Comparison of ENCODE assay signal across 8 mouse cellular contexts in genomic region chr17:8799914-8800420, GRCm38 (mm10).
DNase-seq lines count a peak whose midpoint lies in the region; ATAC-seq and TF ChIP-seq lines count a peak whose summit lies in the region.

No protein-coding gene starts in this region.

- intact Hi-C loops in gastrocnemius, postnatal 36 days (cut with DNase I), result loop anchor here (5.0 to 10.0 kb wide), 2 partner anchors 132 to 335 kb away; no protein-coding TSS in a partner anchor

- 1% methylated on average over 15 of the region's 15 CpGs for WGBS in hindbrain, embryonic 11.5 days
- WGBS in midbrain, embryonic 11.5 days, result 3% methylated on average over 15 of the region's 15 CpGs

- H3K27ac ChIP-seq in brown adipose tissue, adult 24 weeks (replicated peaks; ENCODE audit: low read depth, low read length), result no peak overlapping the region
- H3K27ac ChIP-seq in hindbrain, embryonic 11.5 days (ENCODE audit: low read depth, low read length), result no peak overlapping the region
- no peak overlapping the region for H3K27ac ChIP-seq in midbrain, embryonic 11.5 days (ENCODE audit: low read depth, low read length)

- DNase-seq in hindbrain, embryonic 11.5 days (ENCODE audit: low spot score), result peak; percentile 61
- DNase-seq in midbrain, embryonic 11.5 days (ENCODE audit: low spot score, missing footprints), result peak; percentile 95
- no peak for DNase-seq in adrenal gland, adult 8-10 months
- no peak for DNase-seq in gastrocnemius, postnatal 36 days
- DNase-seq in spleen, adult 12 weeks (ENCODE audit: low spot score), result no peak
- DNase-seq in lung, postnatal 14 days, result no peak

- peak overlapping the region; percentile 83 for H3K4me3 ChIP-seq in E14TG2a.4 (replicated peaks; ENCODE audit: low read length)
- H3K4me3 ChIP-seq in brown adipose tissue, adult 24 weeks (ENCODE audit: insufficient read depth, low read depth, low read length), result peak overlapping the region; percentile 76
- H3K4me3 ChIP-seq in hindbrain, embryonic 11.5 days (ENCODE audit: low read depth, low read length), result peak overlapping the region; percentile 54; the same call in 1 of the 2 replicates
- H3K4me3 ChIP-seq in midbrain, embryonic 11.5 days (ENCODE audit: low read depth, low read length), result peak overlapping the region; percentile 76

- ATAC-seq in hindbrain, embryonic 11.5 days (ENCODE audit: low FRiP score), result no peak
- no peak for ATAC-seq in midbrain, embryonic 11.5 days (ENCODE audit: low FRiP score)

- H3K9ac ChIP-seq in hindbrain, embryonic 11.5 days (ENCODE audit: low read depth, low read length), result no peak overlapping the region
- no peak overlapping the region for H3K9ac ChIP-seq in midbrain, embryonic 11.5 days (ENCODE audit: low read length)

- no peak for TF ChIP-seq CTCF in E14TG2a.4 (conservative IDR thresholded peaks at IDR 0.05; ENCODE audit: low read length)

- peak overlapping the region; percentile 98 for H3K4me2 ChIP-seq in hindbrain, embryonic 11.5 days (replicated peaks; ENCODE audit: low read depth, low read length)
- H3K4me2 ChIP-seq in midbrain, embryonic 11.5 days, result peak overlapping the region; percentile 68

- H3K9me3 ChIP-seq in E14TG2a.4 (ENCODE audit: low read length), result no peaks in the 10 kb centered on the region
- H3K9me3 ChIP-seq in hindbrain, embryonic 11.5 days (ENCODE audit: control insufficient read depth, low read length), result no peaks in the 10 kb centered on the region
- no peaks in the 10 kb centered on the region for H3K9me3 ChIP-seq in midbrain, embryonic 11.5 days (ENCODE audit: control insufficient read depth, low read length)

- no peaks in the 10 kb centered on the region for H3K36me3 ChIP-seq in E14TG2a.4 (ENCODE audit: insufficient read depth, low read length)
- no peaks in the 10 kb centered on the region for H3K36me3 ChIP-seq in hindbrain, embryonic 11.5 days (ENCODE audit: control insufficient read depth, insufficient read depth, low read length)
- no peaks in the 10 kb centered on the region for H3K36me3 ChIP-seq in midbrain, embryonic 11.5 days (ENCODE audit: control insufficient read depth, insufficient read depth, low read length)

- peaks cover 75% of the 10 kb centered on the region for H3K27me3 ChIP-seq in E14TG2a.4 (ENCODE audit: insufficient read depth, low read length)
- peaks cover 29% of the 10 kb centered on the region for H3K27me3 ChIP-seq in hindbrain, embryonic 11.5 days (ENCODE audit: control insufficient read depth, insufficient read depth, low read length)
- H3K27me3 ChIP-seq in midbrain, embryonic 11.5 days (ENCODE audit: control insufficient read depth, insufficient read depth, low read length), result peaks cover 43% of the 10 kb centered on the region

- peaks cover 30% of the 10 kb centered on the region for H3K4me1 ChIP-seq in E14TG2a.4 (replicated peaks; ENCODE audit: low read depth, low read length)
- no peaks in the 10 kb centered on the region; the same call in 1 of the 2 replicates for H3K4me1 ChIP-seq in brown adipose tissue, adult 24 weeks (ENCODE audit: control insufficient read depth, insufficient read depth, insufficient read length, low read length)
- peaks cover 6% of the 10 kb centered on the region for H3K4me1 ChIP-seq in hindbrain, embryonic 11.5 days (replicated peaks; ENCODE audit: control insufficient read depth, insufficient read depth, low read length)
- peaks cover 21% of the 10 kb centered on the region for H3K4me1 ChIP-seq in midbrain, embryonic 11.5 days (ENCODE audit: control insufficient read depth, insufficient read depth, low read length)

Comparison
In these comparisons a context has a peak if more than half of its experiments do, and no peak if none do; other contexts are left out.
1. DNase-seq: peak in hindbrain, embryonic 11.5 days (single experiment) and midbrain, embryonic 11.5 days (single experiment); none in adrenal gland, adult 8-10 months (single experiment), gastrocnemius, postnatal 36 days (0 of 2), spleen, adult 12 weeks (single experiment) and lung, postnatal 14 days (single experiment).
2. Peak in every context shown above with its lines, with median percentiles within 50 percentile points of each other: H3K4me3 ChIP-seq.